Mouse (Mus musculus) liver, embryonic 14.5 days (tissue): ENCODE measurements around the gene Gzmn.

Source experiments
- CTCF ChIP-seq: IDR thresholded peaks from 2 replicates; pipeline ENCODE4 v1.5.1; 2016; ENCODE audit warnings: antibody characterized with exemption, low read depth, control low read depth
- EP300 ChIP-seq: IDR thresholded peaks from 2 replicates; pipeline ENCODE4 v1.6.1; 2016; ENCODE audit warnings: antibody characterized with exemption, low read depth

- TF ChIP-seq EP300 (no peak), CTCF (peak; percentile 93)
Observed at GRCm38 (mm10) chr14:56203975-56204374, 29.6 kb upstream of the Gzmn start.
